ENCODE assay signal across 31 mouse cellular contexts in genomic region chrX:13226429-13226828, GRCm38 (mm10).
"Had no signal": no experiment of that assay in that cellular context is flagged by ENCODE, and none has a peak within 500 bp of the region (broad histone marks: within the 10 kb centered on the region; RNA-seq: fewer than 3 reads in every experiment).

No protein-coding gene starts in this region.

- H3K36me3 ChIP-seq: limb, embryonic 10.5 days; limb, embryonic 12.5 days; limb, embryonic 13.5 days; limb, embryonic 15.5 days; liver, embryonic 12.5 days; liver, embryonic 13.5 days; liver, embryonic 15.5 days; lung, embryonic 15.5 days; midbrain, embryonic 10.5 days; midbrain, embryonic 12.5 days; midbrain, embryonic 13.5 days; midbrain, embryonic 15.5 days; neural tube, embryonic 12.5 days had no signal

- H3K4me3 ChIP-seq: left cerebral cortex, adult 2 months; limb, embryonic 10.5 days; limb, embryonic 12.5 days; limb, embryonic 13.5 days; limb, embryonic 15.5 days; liver, embryonic 12.5 days; liver, embryonic 13.5 days; liver, embryonic 15.5 days; lung, embryonic 15.5 days; megakaryocyte, embryonic 14.5 days; midbrain, embryonic 10.5 days; midbrain, embryonic 12.5 days; midbrain, embryonic 13.5 days; midbrain, embryonic 15.5 days; myocyte; neural tube, embryonic 12.5 days had no signal

- H3K4me2 ChIP-seq: limb, embryonic 12.5 days; limb, embryonic 13.5 days; limb, embryonic 15.5 days; liver, embryonic 11.5 days; liver, embryonic 12.5 days; liver, embryonic 13.5 days; liver, embryonic 15.5 days; lung, embryonic 14.5 days; lung, embryonic 15.5 days; midbrain, embryonic 12.5 days; midbrain, embryonic 13.5 days; midbrain, embryonic 15.5 days; neural tube, embryonic 12.5 days had no signal

- H3K9ac ChIP-seq: limb, embryonic 12.5 days; limb, embryonic 13.5 days; limb, embryonic 15.5 days; liver, embryonic 12.5 days; liver, embryonic 13.5 days; liver, embryonic 14.5 days; liver, embryonic 15.5 days; liver, postnatal 0 days; lung, embryonic 14.5 days; lung, embryonic 15.5 days; midbrain, embryonic 12.5 days; midbrain, embryonic 13.5 days; midbrain, embryonic 15.5 days; neural tube, embryonic 12.5 days had no signal

- H3K27me3 ChIP-seq: limb, embryonic 15.5 days; liver, embryonic 13.5 days; liver, embryonic 15.5 days; lung, embryonic 15.5 days; midbrain, embryonic 15.5 days; neural tube, embryonic 12.5 days had no signal

- H3K27ac ChIP-seq: left cerebral cortex, adult 2 months; limb, embryonic 10.5 days; limb, embryonic 12.5 days; limb, embryonic 13.5 days; limb, embryonic 15.5 days; liver, embryonic 12.5 days; liver, embryonic 13.5 days; liver, embryonic 14.5 days; liver, embryonic 15.5 days; lung, embryonic 15.5 days; macrophage; midbrain, embryonic 10.5 days; midbrain, embryonic 12.5 days; midbrain, embryonic 13.5 days; midbrain, embryonic 15.5 days; neural tube, embryonic 12.5 days had no signal

- ATAC-seq: liver, embryonic 12.5 days; liver, postnatal 0 days; lung, postnatal 0 days; midbrain, embryonic 13.5 days; midbrain, embryonic 15.5 days had no signal

- DNase-seq: left cerebral cortex, postnatal 4 days; liver; liver, embryonic 13.5 days; liver, postnatal 0 days; lung, adult 18-20 months; lung, adult 2 months; lung, embryonic 14.5 days; lung, postnatal 10 days; lung, postnatal 14 days; lung, postnatal 36 days; lung, postnatal 4 days; midbrain, embryonic 14.5 days had no signal

- H3K9me3 ChIP-seq: limb, embryonic 10.5 days; limb, embryonic 12.5 days; limb, embryonic 13.5 days; limb, embryonic 15.5 days; liver, embryonic 12.5 days; liver, embryonic 13.5 days; liver, embryonic 15.5 days; lung, embryonic 15.5 days; megakaryocyte, embryonic 14.5 days; midbrain, embryonic 10.5 days; midbrain, embryonic 12.5 days; midbrain, embryonic 13.5 days; midbrain, embryonic 15.5 days; neural tube, embryonic 12.5 days had no signal

- H3K4me1 ChIP-seq: limb, embryonic 12.5 days; midbrain, embryonic 12.5 days; midbrain, embryonic 15.5 days; neural tube, embryonic 12.5 days had no signal
